Mouse (Mus musculus) thymus, adult 2 months (tissue): ENCODE results near the gene Ryr3.

Experiments used
- CTCF ChIP-seq: fragments of 200-500 bp; IDR thresholded peaks from 2 replicates; pipeline ENCODE4 v1.5.1; 2012; ENCODE audit warnings: mild to moderate bottlenecking, control low read depth, low read length, moderate library complexity, borderline replicate concordance; ENCODE audit not compliant: control insufficient read depth, poor library complexity, insufficient read depth; ENCODE audit errors: extremely low read depth
- POLR2A ChIP-seq: fragments of 200-500 bp; IDR thresholded peaks from 2 replicates; pipeline ENCODE4 v1.6.1; 2012; ENCODE audit warnings: mild to moderate bottlenecking, low read length, control low read depth, moderate library complexity; ENCODE audit not compliant: control insufficient read depth, poor library complexity, insufficient read depth; ENCODE audit errors: extremely low read depth

- TF ChIP-seq CTCF (no peak), POLR2A (no peak)
These were observed 35.2 kb downstream of the Ryr3 start for GRCm38 (mm10) chr2:113181701-113182100.
